Mouse (Mus musculus): ENCODE measurements around the gene Prss30. TPM values are rescaled to one million over a fixed set of nuclear protein-coding genes. Genes with fewer than 3 reads are reported as not detected.

Gene Prss30
- under 1 TPM in 1 of 2 experiments, not detected in 1; 0.22 TPM for total RNA-seq (2021)

DNA sequence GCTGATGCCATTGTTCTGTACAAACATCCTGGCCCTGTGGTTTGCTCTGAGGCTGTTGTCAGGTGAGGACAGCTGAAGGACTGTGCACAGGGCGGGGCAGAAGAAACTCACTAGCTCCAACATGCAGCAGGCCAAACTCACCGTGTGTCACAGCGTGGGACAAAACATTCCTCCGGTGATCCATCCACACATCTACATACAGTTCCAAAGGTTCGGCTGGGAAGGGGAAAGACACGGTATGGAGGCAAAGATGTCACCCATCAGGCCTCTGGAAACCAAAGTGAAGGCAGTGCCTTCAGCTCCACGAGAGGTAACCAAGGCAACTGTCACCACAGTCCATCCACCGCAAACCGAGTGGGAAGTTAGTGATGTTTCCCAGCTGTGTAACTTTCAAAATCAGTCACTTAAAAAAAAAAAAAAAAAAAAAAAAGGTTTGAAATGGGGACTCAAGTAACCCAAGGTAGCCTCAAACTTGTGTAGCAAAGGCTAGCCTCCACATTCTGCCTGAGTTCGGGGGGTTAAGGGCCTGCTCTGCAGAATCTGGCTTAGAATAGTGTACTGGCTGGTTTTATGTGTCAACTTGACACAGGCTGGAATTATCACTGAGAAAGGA lies at the start of gene Prss30:
Prss30 (minus strand) TSS at position 270 of the 613 bp plus-strand sequence.
- intact Hi-C loops (cut with DNase I): no loop called here
- no peak for DNase-seq

DNA sequence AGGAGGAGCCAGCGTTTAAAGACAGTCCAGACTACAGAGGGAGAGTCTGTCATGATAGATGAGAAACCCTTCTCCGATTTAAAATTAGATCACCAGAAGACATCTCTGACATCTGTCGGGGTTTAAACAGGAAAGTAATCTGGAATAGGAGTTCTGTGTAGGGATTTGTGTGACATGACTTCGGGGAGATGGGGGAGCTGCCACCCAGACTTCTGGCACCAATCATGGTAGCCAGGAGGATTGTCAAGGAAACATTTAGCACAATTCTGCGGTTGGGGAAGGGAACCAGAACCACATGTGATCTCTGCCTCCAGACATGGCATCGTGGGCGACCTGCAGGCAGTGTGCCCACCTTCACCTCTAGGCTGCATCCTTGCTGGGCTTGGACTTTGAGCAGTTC lies 49.1 kb upstream of the Prss30 start:
- intact Hi-C loops (cut with DNase I): no loop called here
- no peak for DNase-seq

DNA sequence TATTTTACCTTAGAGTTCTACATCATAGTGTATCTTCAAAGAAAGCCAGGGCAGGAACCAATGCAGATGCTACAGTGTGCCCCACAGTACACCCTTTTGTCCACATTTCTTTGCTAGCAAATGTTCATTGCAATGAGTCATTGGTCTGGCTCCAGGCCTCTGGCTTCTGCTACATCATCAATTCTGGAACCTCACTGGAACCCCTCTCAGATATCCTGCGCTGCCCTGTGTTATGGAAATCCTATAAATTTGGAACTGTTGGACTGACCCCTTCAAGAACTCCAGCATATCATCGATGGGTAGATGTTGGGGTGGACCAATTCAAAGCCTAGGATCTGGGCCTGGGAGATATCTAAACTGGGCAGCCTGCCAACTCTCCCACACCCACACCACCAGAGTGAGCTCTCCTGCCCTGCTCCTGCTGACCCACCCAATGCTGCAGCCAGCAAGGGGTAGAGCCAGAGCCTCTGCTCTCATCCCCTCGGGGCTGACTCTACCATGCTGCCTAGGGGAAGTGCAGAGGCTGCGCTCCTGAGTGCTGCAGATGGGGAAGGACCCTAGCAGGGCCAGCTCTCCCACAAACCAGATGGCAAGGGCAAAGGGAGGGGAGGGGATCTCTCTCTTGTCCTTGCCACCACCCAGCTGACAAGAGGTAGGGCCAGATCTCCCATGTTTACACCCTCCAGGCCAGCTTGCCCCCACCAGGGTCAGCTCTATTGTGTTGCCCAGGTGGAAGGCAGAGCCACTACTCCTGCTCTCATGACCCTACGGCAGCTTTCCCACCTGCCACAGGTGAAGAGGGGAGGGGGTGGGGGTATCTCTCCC lies 41.2 kb upstream of the Prss30 start:
- no peak for DNase-seq
- intact Hi-C loops (cut with DNase I): no loop called here

DNA sequence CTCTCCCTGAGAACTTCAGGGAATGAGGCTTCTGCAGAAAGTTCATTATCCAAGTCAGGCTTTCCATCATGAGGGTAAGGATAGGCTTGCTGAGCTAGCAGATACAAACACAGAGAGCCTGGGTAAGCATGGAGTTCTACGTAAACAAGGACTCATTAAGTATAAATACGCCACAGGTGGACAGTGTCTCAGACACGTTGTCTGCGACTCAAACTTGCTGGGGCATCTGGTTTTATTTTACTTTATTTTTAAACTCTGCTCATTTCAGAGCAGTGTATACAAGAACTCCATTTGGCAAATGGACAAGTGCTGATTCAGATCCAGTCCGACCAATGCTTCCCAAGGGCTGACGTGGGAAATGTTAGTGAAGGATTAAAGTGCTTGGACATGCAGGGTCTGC lies 40.3 kb upstream of the Prss30 start:
- no peak for DNase-seq
- intact Hi-C loops (cut with DNase I): no loop called here

DNA sequence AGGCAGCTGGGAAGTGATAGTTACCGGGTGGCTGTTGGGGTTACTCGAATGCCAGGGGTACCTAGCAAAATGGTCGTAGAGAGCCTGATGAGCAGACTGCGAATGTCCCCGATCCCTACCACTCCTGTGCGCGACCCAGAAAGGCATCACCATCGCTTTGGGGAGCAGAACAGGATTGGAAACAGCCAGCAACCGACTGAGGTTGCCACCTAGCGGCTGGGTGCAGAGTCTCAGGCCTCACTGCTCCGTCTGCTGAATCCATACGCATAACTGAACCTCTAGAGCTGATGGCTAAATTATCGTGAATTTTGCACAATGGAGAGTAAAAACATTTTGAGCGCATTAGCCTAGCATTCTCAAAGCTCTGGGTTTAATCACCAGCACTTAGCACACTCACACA lies 35.4 kb upstream of the Prss30 start:
- intact Hi-C loops (cut with DNase I): no loop called here
- no peak for DNase-seq

DNA sequence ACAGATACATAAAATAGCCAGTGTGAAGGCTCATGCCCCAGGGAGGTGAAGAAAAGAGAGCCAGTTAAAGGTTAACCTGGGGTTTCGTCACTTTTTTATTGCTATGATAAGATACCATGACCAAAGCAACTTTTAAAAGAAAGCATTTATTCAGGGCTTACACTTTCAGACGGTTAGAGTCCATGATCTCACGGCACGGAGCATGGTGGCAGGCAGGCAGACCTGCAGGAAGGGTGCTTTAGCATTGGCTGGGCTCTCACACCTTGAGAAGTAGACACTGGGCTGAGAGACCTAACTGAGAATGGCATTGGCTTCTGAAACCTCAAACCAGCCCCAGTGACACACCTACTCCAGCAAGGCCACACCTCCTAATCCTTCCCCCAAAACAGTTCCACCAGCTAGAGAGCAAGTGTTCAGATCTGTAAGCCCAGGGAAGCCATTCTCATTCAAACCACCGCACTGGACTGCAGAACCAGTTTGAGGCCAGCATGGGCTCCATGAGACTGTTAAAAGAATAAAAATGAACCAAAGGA lies 34.1 kb upstream of the Prss30 start:
- DNase-seq: no peak
- intact Hi-C loops (cut with DNase I): no loop called here

DNA sequence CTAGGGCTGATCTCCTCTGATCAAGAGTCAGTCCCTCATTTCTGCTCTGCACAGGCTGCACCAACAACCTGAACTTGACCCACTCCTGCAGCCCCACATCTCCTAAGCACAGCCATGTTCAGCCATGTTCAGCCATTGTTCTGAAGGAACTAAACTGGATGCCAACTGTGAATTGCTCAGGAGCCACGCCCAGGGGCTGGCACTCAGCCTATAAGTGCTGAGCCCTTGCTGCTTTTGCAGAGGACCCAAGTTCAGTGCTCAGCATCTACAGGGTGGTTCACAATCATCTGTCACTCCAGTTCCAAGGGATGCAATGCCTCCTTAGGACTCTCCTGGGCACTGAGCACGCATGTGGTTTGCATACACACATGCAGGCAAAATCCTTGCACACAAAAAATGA lies 32.6 kb upstream of the Prss30 start:
- no peak for DNase-seq
- intact Hi-C loops (cut with DNase I): no loop called here

DNA sequence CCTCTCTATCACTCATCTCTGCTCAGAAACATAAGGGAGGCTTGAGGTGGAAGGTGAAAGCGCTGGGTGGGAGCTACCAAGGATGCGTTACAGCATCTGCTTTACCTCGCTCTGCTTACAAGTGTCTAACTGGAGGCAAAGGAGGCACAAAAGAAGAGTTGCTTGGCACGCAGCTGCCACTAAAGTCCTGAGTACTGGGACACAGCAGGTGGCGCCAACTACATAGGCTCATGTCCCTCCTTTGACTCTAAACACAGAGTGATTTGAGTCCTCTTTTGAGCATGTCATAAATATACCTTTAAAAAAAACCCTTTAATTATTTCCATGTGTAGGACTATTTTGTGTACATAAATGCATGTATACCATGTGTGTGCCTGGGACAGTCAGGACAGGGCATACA lies 29.3 kb upstream of the Prss30 start:
- intact Hi-C loops (cut with DNase I): no loop called here
- DNase-seq: no peak

DNA sequence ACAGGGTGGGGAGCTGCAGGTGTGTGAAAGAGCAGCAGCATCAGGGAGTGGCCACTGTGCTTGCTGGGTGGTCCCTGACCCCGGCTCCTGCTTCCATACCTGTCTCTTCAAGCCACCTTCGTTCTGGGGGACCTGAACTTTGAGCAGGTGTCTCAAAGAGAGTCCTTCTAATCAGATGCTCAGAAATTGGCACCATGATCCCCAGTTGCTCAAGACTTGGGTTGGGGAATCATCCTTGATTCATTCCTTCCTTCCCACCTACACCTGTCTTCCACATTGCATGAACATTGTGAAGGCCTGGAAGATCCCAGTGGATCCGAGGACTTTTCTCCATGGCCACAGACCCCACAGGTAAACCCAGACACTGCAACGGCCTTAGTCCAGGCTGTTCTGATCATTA lies 27.7 kb upstream of the Prss30 start:
- intact Hi-C loops (cut with DNase I): no loop called here

DNA sequence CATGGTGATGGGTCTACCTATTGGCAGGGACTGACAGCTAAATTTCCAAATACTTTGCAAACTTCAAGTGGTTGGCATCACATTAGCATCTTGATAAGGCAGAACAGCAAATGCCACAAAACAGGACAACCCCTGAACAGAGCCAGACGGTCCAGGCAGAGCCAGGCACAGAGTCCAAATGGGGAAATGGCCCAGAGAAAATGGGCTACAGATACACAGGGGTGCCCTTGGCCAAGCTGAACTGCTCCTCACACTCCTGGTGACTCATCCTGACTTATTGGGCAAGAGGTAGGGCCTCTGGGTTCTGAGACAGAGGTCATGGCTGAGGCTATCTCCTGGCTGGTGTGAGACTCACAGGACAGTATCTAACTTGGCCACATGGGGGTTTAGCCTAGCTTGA lies 27.0 kb upstream of the Prss30 start:
- intact Hi-C loops (cut with DNase I): no loop called here
- no peak for DNase-seq

More for the DNA sequence above, 27.7 kb upstream of the Prss30 start:
- no peak for DNase-seq

DNA sequence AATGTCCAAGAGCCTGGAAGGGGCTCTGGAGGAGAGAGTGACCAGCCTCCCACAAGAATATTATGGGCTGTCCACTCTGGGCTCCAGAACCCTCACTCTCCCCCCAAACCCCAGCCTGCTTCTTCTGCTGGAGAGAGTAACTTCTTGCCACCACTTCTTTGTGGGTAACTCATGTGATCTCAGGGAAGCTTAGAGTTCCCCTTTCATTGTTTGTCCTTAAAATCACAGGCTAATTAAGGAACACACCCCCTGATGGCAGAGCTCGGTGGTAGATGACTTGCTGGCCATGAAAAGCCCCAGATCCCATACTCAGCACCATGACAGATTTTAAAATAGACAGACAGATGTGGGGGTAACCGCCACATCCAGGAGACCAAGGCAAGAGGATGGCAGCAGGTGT lies 26.6 kb upstream of the Prss30 start:
- intact Hi-C loops (cut with DNase I): no loop called here
- no peak for DNase-seq

DNA sequence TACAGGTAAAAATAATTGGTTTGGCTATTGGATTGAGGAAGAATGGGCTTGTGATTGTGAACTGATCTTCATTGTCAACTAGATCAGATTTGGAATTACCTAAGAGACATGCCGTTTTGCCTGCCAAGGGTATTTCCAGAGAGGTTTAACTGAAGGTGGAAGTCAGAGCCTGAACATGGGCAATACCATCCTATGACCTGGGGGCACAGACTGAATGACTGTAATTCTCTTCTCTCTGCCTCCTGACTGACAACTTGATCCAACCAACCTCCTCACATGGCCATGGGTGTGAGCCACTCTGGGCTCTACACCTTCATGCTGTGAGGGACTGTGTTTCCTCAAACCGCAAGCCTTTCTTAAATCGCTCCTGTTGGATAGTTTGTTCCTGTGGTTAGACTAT lies 24.7 kb upstream of the Prss30 start:
- intact Hi-C loops (cut with DNase I): no loop called here
- no peak for DNase-seq

DNA sequence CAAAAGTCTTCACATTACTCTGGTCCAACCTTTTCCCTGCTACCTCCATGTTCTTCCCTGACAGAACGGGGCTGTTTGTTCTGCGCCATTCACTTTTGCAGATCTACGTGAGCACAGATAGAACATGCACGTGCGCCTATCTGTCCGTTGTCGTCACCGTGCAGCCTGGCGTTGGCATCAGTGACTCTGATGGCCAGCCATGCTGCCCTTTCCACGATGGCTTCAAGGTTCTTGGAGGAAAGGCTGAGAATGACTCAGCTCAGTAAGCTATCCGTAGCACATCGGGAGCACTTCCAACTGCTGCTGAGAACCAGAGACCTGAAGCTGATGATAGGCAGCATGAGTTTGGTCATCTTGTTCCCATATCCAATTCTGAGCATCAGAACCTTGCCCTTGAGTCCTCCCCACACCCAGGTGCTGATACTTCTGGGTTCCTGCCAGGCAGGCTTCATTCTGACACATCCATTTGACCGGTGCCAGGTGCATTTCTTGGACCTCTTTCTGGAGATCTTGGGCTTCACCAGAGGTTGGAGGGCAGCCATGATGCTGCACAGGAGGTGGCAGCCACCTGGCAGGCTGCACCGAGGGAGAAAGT lies 23.8 kb upstream of the Prss30 start:
- no peak for DNase-seq
- intact Hi-C loops (cut with DNase I): no loop called here

DNA sequence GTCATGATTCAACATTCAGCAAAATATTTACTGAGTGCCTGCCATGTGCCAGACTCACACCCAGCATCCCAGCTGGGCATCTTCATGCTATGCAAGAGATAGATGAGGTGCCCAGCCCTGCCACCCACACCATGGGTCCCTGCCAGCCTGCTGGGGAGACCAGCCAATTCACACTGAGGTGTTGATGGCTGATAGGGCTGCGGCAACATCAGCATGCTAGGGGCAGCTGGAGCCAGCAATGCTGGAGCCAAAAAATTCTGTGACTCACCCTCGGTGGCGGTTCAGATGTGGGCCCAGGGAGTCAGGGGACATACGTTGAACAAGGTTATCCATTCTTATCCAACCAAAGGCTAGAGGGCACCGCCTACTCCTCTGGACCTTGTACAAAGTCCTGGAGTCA lies 20.0 kb upstream of the Prss30 start:
- DNase-seq: peak; percentile 35
- intact Hi-C loops (cut with DNase I): no loop called here

DNA sequence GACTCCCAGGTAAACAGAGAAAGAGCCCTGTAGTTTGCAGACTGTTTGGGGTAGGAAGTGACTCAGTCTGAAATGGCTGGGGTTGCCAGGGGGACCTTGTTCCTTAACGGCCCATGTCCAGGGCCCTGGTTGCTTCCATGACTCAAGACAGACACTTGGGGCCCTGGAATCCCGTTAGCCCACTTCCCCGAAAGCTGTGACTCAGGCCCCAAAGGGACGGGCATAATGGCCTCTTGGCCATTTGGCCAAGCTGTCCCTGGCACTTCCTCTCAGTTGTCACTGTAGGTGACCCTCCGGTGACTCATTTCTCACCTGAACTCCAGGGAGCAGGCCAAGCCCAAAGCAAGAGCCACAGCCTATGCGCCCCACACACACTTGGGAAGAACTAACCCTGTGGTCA lies 18.0 kb upstream of the Prss30 start:
- intact Hi-C loops (cut with DNase I): no loop called here
- DNase-seq: no peak

DNA sequence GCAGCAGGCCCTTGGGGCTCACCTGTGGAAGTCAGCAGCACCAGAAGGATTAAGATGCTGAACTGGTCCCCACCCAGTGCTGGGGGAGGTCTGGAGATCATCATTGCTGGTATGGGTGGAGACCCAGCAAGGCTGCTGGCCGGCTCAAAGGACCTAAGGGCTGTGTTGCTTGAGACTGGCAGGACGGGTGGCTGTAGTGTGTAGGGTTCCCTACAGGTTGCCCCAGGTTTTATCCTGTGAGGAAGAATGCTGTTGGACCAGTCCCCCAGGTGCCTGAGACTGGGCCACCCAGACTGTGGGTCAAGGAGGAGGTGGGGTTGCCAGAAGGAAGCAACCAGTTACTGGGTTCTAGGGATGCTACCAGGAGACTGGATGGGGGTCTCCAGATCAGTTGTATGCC lies 17.5 kb upstream of the Prss30 start, which contains the start of gene Prss22:
Prss22 (minus strand) TSS at position 200 of the 400 bp plus-strand sequence.
- intact Hi-C loops (cut with DNase I): no loop called here
- no peak for DNase-seq

DNA sequence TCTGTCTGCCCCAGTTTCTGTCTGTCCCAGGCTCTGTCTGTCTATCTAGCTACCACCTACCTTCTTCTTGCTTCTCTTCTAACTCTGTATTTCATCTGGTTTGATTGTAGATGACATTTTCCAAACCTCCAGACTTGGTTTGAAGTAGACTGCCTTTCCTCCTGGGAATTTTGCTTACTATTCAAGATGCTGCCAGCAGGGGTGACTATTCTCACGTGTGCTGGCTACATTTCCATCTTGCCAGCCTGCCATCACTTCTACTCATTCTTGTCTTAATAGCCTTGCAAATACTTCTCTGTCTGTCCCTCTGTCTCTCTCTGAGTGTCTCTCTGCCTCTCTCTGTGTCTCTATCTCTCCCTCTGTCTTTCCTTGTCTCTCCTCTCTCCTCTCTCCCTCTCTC lies 15.1 kb upstream of the Prss30 start:
- intact Hi-C loops (cut with DNase I): no loop called here
- no peak for DNase-seq

DNA sequence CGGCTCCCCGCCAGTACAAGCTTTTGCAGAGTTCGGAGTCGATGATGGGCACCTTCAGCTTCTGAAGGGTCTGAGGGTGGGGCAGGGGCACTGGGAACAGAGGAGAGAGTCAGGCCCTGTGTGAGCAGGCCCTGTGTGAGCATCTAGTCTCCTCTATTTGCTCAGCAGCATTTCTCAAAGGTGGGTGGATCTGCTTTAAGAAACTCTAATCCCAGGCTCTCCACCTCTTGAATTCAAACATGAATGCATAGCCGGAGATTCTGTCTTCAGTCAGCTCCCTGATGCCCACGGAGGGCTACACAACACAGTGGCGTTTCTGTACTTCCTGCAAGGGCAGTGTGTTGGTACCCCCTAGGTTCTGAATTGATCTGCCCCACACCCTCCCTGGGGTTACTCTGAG lies 14.3 kb upstream of the Prss30 start:
- no peak for DNase-seq

DNA sequence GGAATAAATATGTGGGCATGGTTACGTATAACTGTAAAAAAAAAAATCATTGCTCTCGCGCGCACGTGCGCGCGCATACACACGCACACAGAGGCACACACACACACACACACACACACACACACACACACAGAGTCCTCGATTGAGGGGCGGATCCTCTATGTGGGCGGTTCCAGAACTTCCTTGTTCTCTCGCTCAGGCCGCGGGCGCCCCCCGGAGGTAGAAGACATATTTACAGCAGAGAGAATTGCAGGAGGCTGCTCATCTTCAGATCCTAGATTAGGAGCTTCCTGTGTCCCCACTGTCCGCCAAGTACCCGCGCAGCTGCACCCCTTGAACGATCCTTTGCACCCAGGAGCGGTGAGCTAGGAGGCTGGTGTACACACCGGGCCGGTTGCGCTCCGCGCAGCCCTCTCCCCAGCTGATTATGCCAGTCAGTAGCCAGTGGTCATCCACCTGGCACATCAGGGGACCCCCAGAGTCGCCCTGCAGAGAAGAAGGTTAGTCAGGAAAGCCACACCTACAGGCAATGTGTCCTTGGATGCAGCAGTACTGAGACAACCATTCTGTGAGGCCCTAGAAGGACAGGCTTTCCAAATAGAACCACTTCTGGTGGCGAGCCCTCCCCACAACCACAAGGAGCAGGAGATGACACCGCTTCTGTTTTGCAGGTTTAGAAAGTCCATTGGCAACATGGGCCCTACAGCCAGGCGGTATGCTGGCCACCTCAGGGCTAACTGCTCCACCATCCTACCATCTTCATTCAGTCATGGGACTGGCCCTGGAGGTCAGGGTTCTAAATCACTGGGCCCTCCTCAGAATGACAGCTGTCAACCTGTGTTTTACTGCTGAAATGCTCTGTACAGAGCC lies 13.4 kb upstream of the Prss30 start:
- intact Hi-C loops (cut with DNase I): no loop called here
- peak; percentile 95 for DNase-seq

More for the DNA sequence above, 14.3 kb upstream of the Prss30 start:
- intact Hi-C loops (cut with DNase I): no loop called here

DNA sequence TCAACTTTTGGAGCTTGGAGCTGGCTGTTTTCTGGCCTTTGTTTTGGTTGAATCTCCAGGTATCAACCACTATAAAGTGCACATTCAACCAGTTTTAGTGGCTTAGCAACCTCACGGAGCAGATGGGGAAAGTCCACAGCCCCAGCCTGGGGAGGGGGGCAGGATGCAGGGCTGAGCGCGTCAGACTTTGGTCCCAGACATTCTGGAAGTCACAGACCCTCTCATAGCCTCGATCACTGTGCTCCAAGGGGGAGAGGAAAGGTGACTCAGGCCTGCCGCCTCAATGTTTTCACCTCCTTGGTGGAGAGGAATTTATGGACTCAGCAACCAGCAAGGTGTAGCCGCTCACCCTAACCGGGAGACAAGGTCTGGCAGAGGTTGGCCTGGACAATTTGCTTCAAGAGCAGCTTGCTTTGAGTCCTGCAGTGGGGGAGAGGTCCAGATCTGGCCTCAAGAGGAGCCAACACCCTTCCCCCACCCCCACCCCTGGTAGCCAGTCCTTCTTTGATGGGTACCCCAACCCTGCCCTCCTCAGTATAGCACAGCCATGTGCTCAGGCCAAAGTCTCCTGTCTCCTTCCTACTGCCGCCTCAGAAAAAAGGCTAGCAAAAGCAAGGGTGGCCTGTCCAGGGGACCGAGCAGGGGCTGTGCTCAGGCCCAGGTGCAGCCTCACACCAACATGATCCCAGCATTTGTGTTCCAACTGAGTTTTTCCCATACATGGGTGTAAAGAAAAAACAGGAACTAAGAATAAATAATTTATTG lies 12.6 kb upstream of the Prss30 start:
- intact Hi-C loops (cut with DNase I): no loop called here
- no peak for DNase-seq
